In the genomic region with DNA sequence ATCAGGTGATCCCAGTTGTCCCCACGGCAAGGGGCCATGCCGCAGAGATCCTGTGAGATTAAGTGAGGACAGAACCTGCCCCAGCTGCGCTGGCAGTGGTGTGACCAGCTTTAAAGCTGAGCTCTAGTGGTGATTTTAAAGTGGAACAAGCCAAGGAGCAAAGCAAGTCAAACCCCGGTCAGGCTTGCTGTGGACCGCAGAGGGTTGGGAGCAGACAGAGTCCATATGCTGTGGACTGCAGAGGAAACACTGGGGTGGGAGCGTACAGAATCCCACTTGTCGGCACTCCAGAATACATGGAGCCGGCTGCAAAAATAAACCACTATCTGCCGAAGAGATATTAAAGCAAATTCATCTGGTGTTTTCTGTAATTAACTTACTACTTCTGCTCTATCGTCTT, we compare ENCODE assay signal across 21 mouse cellular contexts. TPM values are rescaled to one million over a fixed set of nuclear protein-coding genes. Genes with fewer than 3 reads are reported as not detected.
DNase-seq lines count a peak whose midpoint lies in the region; ATAC-seq and TF ChIP-seq lines count a peak whose summit lies in the region.
"Had no signal": no experiment of that assay in that cellular context is flagged by ENCODE, and none has a peak within 500 bp of the region (broad histone marks: within the 10 kb centered on the region; RNA-seq: fewer than 3 reads in every experiment).

No protein-coding gene starts in this region.

- 47% methylated on average over 10 of the region's 10 CpGs for WGBS in heart, embryonic 11.5 days (ENCODE audit: insufficient replicate concordance)
- WGBS in kidney, embryonic 15.5 days = 67% methylated on average over 10 of the region's 10 CpGs
- 53% methylated on average over 10 of the region's 10 CpGs for WGBS in lung, embryonic 16.5 days
- 79% methylated on average over 10 of the region's 10 CpGs for WGBS in lung, adult 2 months
- 54% methylated on average over 10 of the region's 10 CpGs for WGBS in stomach, embryonic 16.5 days

- H3K36me3 ChIP-seq in heart, embryonic 11.5 days (ENCODE audit: control insufficient read depth, insufficient read depth, low read length) = no peaks in the 10 kb centered on the region
- no peaks in the 10 kb centered on the region for H3K36me3 ChIP-seq in kidney, embryonic 15.5 days
- H3K36me3 ChIP-seq in lung, embryonic 16.5 days (ENCODE audit: control insufficient read depth, insufficient read depth, low read length) = no peaks in the 10 kb centered on the region
- H3K36me3 ChIP-seq in stomach, embryonic 16.5 days (ENCODE audit: control insufficient read depth, insufficient read depth, low read length) = no peaks in the 10 kb centered on the region
- H3K36me3 ChIP-seq: neural tube, embryonic 13.5 days had no signal

- no peak for DNase-seq in heart, adult 8-10 months (ENCODE audit: low spot score)
- DNase-seq in kidney, adult 18-20 months = no peak
- DNase-seq in lung, adult 2 months = no peak
- DNase-seq: adrenal gland, postnatal 36 days; cerebellum, adult 11-12 months; cerebellum, postnatal 14 days; embryo, embryonic 11 days; kidney, postnatal 14 days; lung, postnatal 14 days; midbrain, embryonic 14.5 days; right cerebral cortex, adult 18-20 months; thymus, adult 18-20 months; thymus, postnatal 4 days had no signal

- no peak overlapping the region for H3K27ac ChIP-seq in heart, embryonic 11.5 days (ENCODE audit: low read depth, low read length)
- H3K27ac ChIP-seq in kidney, embryonic 15.5 days = peak overlapping the region; percentile 43; the same call in 1 of the 2 replicates
- no peak overlapping the region for H3K27ac ChIP-seq in lung, embryonic 16.5 days (ENCODE audit: low read length)
- H3K27ac ChIP-seq in stomach, embryonic 16.5 days (ENCODE audit: low read length) = peak overlapping the region; percentile 36
- H3K27ac ChIP-seq: neural tube, embryonic 13.5 days had no signal

- peak overlapping the region; percentile 6; the same call in 1 of the 2 replicates for H3K4me2 ChIP-seq in heart, embryonic 11.5 days
- H3K4me2 ChIP-seq in kidney, embryonic 15.5 days = no peak overlapping the region
- no peak overlapping the region for H3K4me2 ChIP-seq in lung, embryonic 16.5 days (ENCODE audit: low read depth, low read length)
- H3K4me2 ChIP-seq in stomach, embryonic 16.5 days (ENCODE audit: low read depth, low read length) = no peak overlapping the region
- H3K4me2 ChIP-seq: liver, embryonic 11.5 days; neural tube, embryonic 13.5 days had no signal

- no peak for TF ChIP-seq POLR2A in lung, adult 2 months (IDR thresholded peaks at IDR 0.05; ENCODE audit: borderline replicate concordance, extremely low read depth, low read depth, low read length)

- no peak overlapping the region for H3K9ac ChIP-seq in heart, embryonic 11.5 days (ENCODE audit: low read depth, low read length)
- H3K9ac ChIP-seq in kidney, embryonic 15.5 days = no peak overlapping the region
- no peak overlapping the region for H3K9ac ChIP-seq in lung, embryonic 16.5 days (ENCODE audit: low read length)
- H3K9ac ChIP-seq in stomach, embryonic 16.5 days (ENCODE audit: low read length) = no peak overlapping the region
- H3K9ac ChIP-seq: neural tube, embryonic 13.5 days had no signal

- no peak for TF ChIP-seq CTCF in lung, adult 2 months (IDR thresholded peaks at IDR 0.05; ENCODE audit: insufficient read depth, low read length)

- peaks cover 15% of the 10 kb centered on the region for H3K4me1 ChIP-seq in heart, embryonic 11.5 days (ENCODE audit: control insufficient read depth, insufficient read depth, low read length)
- peaks cover 15% of the 10 kb centered on the region; the same call in 1 of the 2 replicates for H3K4me1 ChIP-seq in kidney, embryonic 15.5 days
- peaks cover 15% of the 10 kb centered on the region; the same call in 1 of the 2 replicates for H3K4me1 ChIP-seq in lung, embryonic 16.5 days (replicated peaks; ENCODE audit: control insufficient read depth, insufficient read depth, low read length)
- H3K4me1 ChIP-seq in lung, adult 2 months (ENCODE audit: control insufficient read depth, insufficient read depth, low read length) = peaks cover 19% of the 10 kb centered on the region
- H3K4me1 ChIP-seq in stomach, embryonic 16.5 days (ENCODE audit: control insufficient read depth, insufficient read depth, low read length) = peaks cover 21% of the 10 kb centered on the region
- H3K4me1 ChIP-seq: neural tube, embryonic 13.5 days had no signal

- H3K27me3 ChIP-seq in heart, embryonic 11.5 days (ENCODE audit: control insufficient read depth, insufficient read depth, low read length) = no peaks in the 10 kb centered on the region
- no peaks in the 10 kb centered on the region for H3K27me3 ChIP-seq in kidney, embryonic 15.5 days
- H3K27me3 ChIP-seq in lung, embryonic 16.5 days (ENCODE audit: control insufficient read depth, insufficient read depth, low read depth, low read length) = no peaks in the 10 kb centered on the region
- H3K27me3 ChIP-seq in stomach, embryonic 16.5 days (ENCODE audit: control insufficient read depth, insufficient read depth, low read length) = no peaks in the 10 kb centered on the region
- H3K27me3 ChIP-seq: megakaryocyte, embryonic 14.5 days; neural tube, embryonic 13.5 days had no signal

- H3K4me3 ChIP-seq in heart, embryonic 11.5 days (ENCODE audit: low read depth, low read length) = no peak overlapping the region
- no peak overlapping the region for H3K4me3 ChIP-seq in kidney, embryonic 15.5 days (replicated peaks)
- H3K4me3 ChIP-seq in lung, embryonic 16.5 days (ENCODE audit: low read length) = no peak overlapping the region
- H3K4me3 ChIP-seq in lung, adult 2 months (replicated peaks; ENCODE audit: extremely low read depth, low read depth, low read length) = no peak overlapping the region
- no peak overlapping the region for H3K4me3 ChIP-seq in stomach, embryonic 16.5 days (replicated peaks; ENCODE audit: low read length)
- H3K4me3 ChIP-seq: megakaryocyte, embryonic 14.5 days; neural tube, embryonic 13.5 days had no signal

- ATAC-seq in heart, embryonic 11.5 days (replicated peaks; ENCODE audit: insufficient number of reproducible peaks, low FRiP score, low TSS enrichment) = no peak
- 0 out of 2 replicates have a peak, but pooled peaks have one; percentile 40 for ATAC-seq in kidney, embryonic 15.5 days (replicated peaks; ENCODE audit: low FRiP score)
- ATAC-seq in lung, embryonic 16.5 days (ENCODE audit: low read depth) = peak; percentile 72
- peak; percentile 50; the same call in 1 of the 2 replicates for ATAC-seq in stomach, embryonic 16.5 days (ENCODE audit: insufficient read depth, low FRiP score)
- no peak for ATAC-seq in erythroblast, adult 5-6 weeks (replicated peaks; ENCODE audit: low FRiP score, poor library complexity, severe bottlenecking)

- no peaks in the 10 kb centered on the region for H3K9me3 ChIP-seq in heart, embryonic 11.5 days (replicated peaks; ENCODE audit: control insufficient read depth, low read length)
- no peaks in the 10 kb centered on the region for H3K9me3 ChIP-seq in kidney, embryonic 15.5 days (replicated peaks)
- no peaks in the 10 kb centered on the region for H3K9me3 ChIP-seq in lung, embryonic 16.5 days (ENCODE audit: control insufficient read depth, low read length)
- no peaks in the 10 kb centered on the region for H3K9me3 ChIP-seq in stomach, embryonic 16.5 days (replicated peaks; ENCODE audit: control insufficient read depth, low read length)

RNA-seq across cellular contexts. Expression of gene Erbin, which starts 54.8 kb away (rescaled TPM):
- polyA plus RNA-seq in heart, embryonic 11.5 days (2014; fragmentation: Nextera tagmentation; extraction: Ambion mirVana) = 19.5 and 20.3 TPM in 2 replicates
- 10 to 100 TPM; 43.2 to 48.3 (median 45.9) TPM for total RNA-seq in heart, adult 8-10 months (2022)
- polyA plus RNA-seq in kidney, embryonic 15.5 days (2015; fragmentation: Nextera tagmentation; extraction: Ambion mirVana) = 17.9 and 19.4 TPM in 2 replicates
- 16.8 and 17.2 TPM in 2 replicates for polyA plus RNA-seq in lung, embryonic 16.5 days (2015; fragmentation: Nextera tagmentation; extraction: Ambion mirVana)
- 10.2 and 17.4 TPM in 2 replicates for polyA plus RNA-seq in lung, adult 2 months (2012; rRNA removed)
- polyA plus RNA-seq in stomach, embryonic 16.5 days (2015; fragmentation: Nextera tagmentation; extraction: Ambion mirVana) = 16.3 and 18.3 TPM in 2 replicates
- total RNA-seq in erythroblast, adult 5-6 weeks (2015; ENCODE audit: low replicate concordance) = 55.4 and 57.3 TPM in 2 replicates
- 58.1 and 63.9 TPM in 2 replicates for total RNA-seq in erythroblast, adult 5-6 weeks (2017; ENCODE audit: low replicate concordance)

Comparison
In these comparisons a context has a peak if more than half of its experiments do, and no peak if none do; other contexts are left out.
1. ATAC-seq: peak in kidney, embryonic 15.5 days (single experiment), lung, embryonic 16.5 days (single experiment) and stomach, embryonic 16.5 days (single experiment); none in heart, embryonic 11.5 days (single experiment) and erythroblast, adult 5-6 weeks (single experiment).
2. H3K27ac ChIP-seq: peak in kidney, embryonic 15.5 days (single experiment) and stomach, embryonic 16.5 days (single experiment); none in heart, embryonic 11.5 days (single experiment) and lung, embryonic 16.5 days (single experiment).